Mouse (Mus musculus) left cerebral cortex, postnatal 36 days (tissue): Measurements from ENCODE around the gene Tmx4. TPM values are rescaled to one million over a fixed set of nuclear protein-coding genes. Genes with fewer than 3 reads are reported as not detected.
"Not testable (repeated sequence)": the region's sequence is repeated elsewhere in the genome, so short reads cannot be mapped to it uniquely, and the experiment has no call there.

ENCODE experiments used
- DNase-seq, 2 experiments: peaks; one replicate each; pipeline ENCODE4 v3.0.0; 2021 to 2022; ENCODE audit warnings: low spot score in 2 of 2, mixed read lengths in 1 of 2
- intact Hi-C: fragments of 180-260 bp; cut with DNase I; formaldehyde crosslinking; loops from one replicate; pipeline ENCODE4 v1.15.1; 2025
- total RNA-seq, 2 experiments: library from RNA; stranded (reverse); gene quantifications; 2 replicates each; pipeline ENCODE4 v1.2.3; 2021

The Tmx4 gene
- 100 to 1,000 TPM; 168 to 169 TPM for total RNA-seq

DNA sequence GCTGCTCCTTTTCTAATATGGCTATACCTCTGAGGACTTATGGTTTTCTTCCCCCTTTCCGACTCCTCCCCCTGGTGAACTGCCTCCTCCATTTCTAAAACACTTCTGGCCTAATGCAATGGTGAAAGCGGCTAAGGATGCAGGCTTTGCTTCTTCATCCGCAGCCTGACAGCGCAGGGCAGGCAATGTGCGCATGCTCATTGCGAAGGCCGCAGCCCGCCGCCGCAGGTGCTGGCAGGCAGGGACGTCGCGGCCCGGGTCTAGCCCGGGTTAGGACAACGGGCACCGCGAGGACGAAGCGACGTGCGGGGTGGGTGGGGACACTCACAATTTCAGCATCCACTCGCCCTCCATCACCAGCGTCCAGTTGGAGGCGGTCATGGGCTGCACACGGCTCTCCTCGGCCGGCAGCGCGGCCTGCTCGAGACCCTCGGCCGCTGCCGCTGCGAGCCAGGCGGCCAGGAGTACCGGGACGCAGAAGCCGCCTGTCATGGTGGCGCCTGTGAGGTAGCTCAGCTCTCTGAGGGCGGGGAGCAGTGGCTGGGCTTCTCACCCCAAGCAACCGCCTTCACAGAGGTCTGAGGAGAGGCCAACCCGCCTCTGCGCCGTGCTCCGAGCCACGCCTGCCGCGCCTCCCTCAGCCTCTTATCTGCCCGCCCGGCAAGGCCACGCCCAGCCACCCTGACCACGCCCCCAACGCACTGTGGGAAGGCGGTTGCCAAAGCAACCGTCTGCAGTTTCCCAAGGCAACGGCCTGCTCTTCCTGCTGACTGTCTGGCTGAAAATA lies at the start of gene Tmx4:
Gene Tmx4 (minus strand): TSS at position 632 of the 787 bp plus-strand sequence.
- intact Hi-C loops = no loop called here
- peak; percentile 97 to 98 for DNase-seq

DNA sequence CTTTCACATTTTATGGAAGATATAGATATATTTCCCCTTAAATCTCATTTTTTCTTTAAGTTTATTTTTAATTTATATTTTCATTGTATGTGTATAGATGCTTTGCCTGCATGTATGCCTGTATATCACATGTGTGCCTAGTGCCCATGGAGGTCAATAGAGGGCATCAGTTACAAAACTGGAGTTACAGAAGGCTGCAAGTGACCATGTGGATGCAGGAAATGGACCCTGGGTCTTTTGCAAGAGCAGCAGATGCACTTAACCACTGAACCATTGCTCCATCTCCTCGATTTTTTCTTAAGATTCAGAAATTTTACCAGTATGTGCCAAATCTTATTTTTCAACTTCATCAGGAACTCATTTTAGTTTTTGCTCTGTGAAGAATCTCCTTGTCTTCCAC lies 48.2 kb upstream of the Tmx4 start:
- intact Hi-C loops = no loop called here
- DNase-seq = no peak

DNA sequence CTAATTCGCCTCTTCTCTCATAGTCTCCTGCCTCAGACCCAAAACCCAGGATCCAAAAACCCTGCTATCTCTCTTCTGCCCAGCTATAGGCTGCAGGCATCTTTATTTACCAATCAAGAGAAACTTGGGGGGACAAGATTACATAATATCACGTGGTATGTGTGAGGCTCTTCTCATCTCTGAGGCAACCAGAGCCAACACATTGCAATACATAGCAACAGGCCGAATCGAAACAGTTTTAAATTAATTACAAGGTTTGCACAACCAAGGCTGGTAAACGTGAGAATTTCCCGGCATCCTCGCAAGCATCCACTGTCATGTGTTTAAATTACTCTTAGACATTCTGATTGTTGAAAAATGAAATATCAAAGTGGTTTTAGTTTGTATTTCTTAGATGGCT lies 47.1 kb upstream of the Tmx4 start:
- DNase-seq = no peak
- intact Hi-C loops = no loop called here

DNA sequence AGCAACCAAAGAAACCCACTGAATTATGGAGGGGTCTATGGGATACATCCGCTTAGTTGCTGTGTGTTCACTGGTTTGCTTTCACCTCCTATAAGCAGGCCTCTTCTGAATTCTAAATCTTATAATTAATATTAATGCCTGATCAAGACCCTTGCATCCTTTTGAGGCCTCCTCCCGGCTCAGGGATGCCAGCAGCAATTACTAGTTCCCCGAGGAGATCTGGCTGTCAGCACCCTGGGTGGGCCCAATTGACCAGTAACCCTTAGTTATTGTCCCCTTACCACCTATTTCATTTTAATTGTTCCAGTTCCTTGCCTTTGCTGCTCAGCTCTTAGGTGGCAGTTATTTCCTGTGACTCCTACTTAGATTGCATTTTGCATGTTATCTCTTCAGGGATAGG lies 38.4 kb upstream of the Tmx4 start:
- no peak for DNase-seq

DNA sequence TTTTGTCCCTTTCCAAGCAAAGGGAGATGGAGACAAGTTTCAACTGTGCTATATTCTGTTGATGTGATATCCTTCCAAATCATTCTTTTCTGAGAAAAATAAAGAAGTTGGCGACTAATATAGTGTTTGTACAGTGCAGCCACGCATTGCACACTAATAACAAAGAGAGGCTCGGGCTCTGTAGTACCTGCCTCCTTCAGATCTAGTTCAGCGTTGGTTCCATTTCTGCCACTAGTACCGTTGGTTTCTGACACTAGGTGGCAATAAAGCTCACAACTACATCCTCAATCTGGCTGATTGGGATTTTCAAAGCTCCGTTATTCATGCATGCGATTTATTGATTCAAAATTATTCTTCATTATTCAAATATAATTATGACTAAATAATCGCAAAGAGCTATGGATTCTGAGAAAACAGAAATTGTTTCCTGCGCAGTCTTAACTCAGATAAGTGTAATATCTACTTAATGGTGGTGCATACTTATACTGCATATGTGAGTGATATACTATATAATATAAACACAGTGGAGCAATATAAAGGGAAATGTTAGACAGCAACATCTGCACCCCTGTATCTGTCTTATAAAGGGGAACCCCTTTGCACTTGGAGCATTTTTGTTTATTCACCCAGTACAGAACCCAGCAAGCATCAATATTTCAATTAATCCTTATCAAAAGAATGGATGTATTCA lies 37.5 kb upstream of the Tmx4 start:
- intact Hi-C loops = loop anchor here (1.0 to 5.0 kb wide), 2 partner anchors 101 to 649 kb away; no protein-coding TSS in a partner anchor
- DNase-seq = peak in 1 of 2 experiments; percentile 32

More for the DNA sequence above, 38.4 kb upstream of the Tmx4 start:
- intact Hi-C loops = loop anchor here (5.0 kb wide), 1 partner anchor 100 kb away; no protein-coding TSS in a partner anchor

DNA sequence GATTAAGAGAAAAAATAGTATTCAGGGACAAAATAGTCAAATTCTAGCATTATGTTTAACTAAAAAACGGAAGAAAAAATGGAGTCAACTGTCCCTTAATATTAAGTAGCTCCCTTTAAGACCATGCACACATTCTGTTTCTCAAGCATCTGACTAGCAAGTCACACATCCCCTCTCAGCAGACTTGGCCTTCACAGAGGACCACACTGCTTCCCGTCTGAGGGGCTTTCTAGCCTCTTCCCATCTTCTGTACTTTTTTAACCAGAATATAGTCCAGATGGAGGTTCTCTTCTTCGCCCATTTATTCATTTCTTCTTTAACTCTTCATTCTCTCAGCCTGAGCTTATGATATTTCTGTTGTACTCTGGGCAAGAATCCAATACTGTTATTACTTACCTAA lies 35.6 kb upstream of the Tmx4 start:
- intact Hi-C loops = loop anchor here (10.0 kb wide), 1 partner anchor 125 kb away; the partner anchor contains the start of gene Hao1
- DNase-seq = no peak

DNA sequence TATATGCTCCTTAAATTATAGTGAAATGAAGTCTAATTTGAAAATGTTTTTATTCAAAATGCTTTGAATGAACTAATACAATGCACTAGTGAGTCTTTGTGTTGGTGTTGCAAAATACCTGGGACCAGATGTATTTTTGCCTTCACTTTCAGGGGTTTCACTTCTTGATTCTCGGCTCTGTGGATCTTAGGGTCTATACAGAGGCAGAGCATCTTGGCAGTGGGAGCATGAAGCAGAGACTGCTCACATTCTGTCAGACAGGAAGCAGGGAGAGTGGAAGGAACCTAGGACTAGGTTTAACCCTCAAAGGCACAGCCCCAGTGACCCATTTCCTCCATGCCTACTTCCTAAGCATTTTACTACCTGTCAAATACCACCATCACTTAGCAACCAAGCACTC lies 31.5 kb upstream of the Tmx4 start:
- intact Hi-C loops = loop anchor here (10.0 kb wide), 1 partner anchor 121 kb away; the partner anchor contains the start of gene Hao1
- DNase-seq = no peak

DNA sequence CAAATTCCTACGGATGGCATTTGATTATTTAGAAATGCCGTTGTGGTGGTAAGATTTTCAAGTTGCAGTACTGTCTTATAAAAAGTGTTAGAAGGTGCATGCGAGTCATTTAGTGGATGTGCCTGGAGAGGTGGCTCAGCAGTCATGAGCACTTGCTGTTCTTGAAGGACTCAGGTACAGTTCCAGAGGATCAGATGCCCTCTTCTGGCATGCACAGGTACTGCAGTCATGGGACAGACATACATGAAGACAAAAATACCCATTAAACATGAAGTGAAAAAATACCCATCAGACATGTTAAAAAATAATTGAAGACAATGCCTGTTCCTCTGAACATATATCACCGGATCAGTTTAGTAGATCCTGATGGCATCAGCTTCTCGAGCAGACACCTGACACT lies 29.7 kb upstream of the Tmx4 start:
- no peak for DNase-seq
- intact Hi-C loops = loop anchor here (10.0 kb wide), 1 partner anchor 119 kb away; the partner anchor contains the start of gene Hao1

DNA sequence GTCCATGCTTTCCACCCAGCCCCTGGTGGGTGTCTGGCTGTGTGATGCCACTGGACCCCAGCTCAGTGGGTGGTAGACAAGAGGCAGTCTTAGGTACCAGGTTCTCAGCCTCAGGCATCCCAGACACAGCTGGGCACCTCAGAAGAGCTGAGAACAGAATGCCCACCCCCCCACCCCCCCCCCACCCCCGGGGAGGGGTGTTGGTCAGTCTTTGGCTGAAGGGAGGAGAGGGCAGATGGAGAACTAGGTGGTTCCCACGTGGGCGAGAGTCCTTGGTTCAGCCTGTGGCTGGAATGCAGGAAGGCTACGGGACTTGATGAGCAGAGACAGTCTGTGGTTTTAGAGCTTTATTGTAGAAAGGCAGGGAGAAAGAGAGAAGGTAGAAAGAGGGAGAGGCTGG lies 12.5 kb upstream of the Tmx4 start:
- intact Hi-C loops = no loop called here
- no peak for DNase-seq

DNA sequence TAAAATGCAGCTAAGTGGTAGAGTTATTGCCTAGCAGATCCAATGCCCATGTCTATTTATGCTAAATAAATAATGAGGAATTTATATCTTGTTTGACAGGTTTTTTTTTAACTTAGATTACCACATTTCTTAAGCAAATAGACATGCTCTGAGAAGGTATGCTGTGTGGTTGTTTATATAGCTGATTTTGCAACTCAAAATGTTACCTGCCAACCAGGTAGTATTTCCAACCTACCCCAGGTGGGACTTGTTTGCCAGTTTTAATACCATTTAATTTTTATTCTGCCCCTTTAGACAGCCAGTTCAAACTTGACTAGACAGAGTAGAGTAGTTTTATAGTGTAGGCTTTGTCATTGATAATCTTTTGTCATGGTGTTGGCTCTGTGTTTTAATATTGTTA lies 10.7 kb upstream of the Tmx4 start:
- DNase-seq = no peak
- intact Hi-C loops = no loop called here

DNA sequence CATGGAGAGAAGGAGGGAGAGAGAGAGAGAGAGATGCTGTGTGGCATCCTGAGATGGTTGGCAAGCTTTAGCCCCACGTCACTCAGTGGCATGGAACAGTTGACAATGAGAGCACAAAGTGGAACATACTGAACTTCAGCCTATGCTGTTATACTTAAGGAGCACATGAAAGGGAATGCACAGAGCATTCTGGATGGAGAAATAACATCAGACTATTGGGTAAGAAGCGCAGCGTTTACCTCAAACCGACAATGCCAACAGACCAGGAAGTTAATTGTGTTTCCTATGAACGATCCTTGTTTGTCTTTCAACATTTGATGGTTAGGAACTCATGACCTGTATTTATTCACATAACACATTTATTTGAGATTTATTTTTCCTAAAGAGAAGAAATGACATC lies 8.8 kb upstream of the Tmx4 start:
- intact Hi-C loops = no loop called here
- no peak for DNase-seq

DNA sequence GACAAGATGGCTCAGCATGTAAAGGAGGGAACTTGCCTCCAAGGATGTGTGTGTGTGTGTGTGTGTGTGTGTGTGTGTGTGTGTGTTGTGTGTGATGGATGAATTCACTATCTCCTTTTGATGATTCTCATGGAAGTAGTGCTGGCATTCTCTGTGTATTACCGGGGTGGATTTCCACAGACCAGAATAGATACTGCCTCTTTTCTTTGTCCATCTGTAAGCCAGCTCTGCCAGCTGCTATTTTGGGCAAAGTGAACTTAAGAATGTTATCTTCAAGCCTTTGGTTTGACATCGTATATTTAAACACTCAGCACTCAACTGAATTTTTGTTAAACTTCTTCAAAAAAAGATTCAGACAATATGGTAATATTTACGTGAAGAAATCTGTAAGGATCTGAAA lies 5.1 kb upstream of the Tmx4 start:
- no peak for DNase-seq

DNA sequence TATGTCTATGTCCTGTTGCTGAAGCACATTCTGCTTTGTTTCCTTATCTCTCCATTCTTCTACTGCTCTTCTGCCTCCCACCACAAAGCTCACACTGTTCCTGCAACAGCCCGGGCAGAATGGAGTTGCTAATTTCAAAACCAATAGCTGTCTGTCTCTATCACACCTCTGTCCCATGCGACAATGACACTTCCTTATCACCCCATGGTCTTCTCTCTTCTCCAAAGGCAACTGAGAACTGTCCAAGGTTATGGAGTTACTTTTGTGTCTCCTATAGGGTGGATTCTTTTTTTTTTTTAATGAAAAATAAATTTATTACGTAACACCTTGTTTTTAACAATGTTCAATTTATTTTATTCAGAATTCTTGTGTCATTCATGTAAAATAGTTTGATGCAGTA lies 1.8 kb upstream of the Tmx4 start:
- intact Hi-C loops = no loop called here
- DNase-seq = no peak

More for the DNA sequence above, 5.1 kb upstream of the Tmx4 start:
- intact Hi-C loops = no loop called here

DNA sequence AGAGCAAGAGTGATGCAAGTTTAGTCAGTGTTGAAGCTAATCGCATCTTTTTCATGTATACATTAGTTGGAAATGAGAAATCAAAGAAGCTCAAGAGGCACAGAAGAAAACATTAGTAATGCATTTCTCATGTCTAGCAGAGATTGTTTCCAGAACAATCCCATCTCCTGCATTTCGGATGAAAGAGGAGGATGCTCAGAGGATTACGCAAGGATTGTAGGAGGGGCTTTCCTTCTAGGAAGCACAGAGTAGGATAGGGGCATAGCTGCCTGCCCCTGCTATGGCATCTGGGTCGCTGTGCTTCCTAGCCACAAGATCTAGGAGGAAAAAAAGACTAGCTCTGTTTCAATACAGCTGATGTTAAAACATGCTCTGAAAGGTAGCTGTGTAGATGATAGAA lies 1.2 kb upstream of the Tmx4 start:
- intact Hi-C loops = no loop called here
- DNase-seq = no peak

DNA sequence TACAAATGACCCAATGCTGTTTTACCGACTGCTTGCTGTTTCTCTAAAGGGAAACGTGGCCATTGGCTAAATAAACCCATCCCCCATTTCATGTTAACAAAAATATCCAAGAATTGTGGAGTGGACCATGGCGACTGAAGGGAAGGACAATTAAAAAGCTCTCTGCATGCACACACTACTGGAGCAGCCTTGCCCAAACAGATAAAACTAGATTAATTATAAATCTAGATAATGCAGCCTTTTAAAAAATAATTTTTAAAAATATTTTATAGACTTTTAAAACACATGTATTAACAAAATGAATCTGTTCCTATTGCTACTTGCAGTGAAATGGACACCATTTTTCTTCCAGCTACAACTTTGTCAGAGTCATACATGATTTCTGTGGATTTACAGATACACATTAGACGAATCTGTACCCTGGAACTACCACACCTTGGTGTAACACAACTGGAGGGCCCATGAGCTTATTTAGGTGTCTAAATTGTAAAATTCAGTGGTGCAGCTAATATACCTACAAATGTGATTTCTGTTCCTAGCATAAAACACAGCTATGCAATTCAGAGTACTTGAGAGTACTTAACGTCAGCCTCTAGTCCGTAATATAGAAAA lies 462 bp upstream of the Tmx4 start:
- intact Hi-C loops = no loop called here
- DNase-seq = no peak

DNA sequence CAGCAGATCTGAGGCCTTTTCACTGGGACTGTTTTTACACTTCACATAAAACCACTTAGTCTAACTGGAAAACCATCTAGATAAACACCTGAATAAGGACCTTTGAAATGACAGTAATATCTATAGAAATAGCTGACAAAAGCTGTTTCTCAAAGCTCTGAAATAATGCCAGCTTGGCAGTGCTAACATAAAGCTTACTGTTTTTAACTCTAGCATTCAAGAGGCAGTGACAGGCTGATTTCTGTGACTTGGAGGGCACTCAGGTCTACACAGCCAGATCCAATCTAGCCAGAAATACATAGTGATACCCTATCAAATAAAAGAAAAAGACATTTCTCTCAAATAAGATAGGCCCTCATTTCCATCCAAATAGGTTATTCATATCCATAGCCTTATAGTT lies 1.6 kb downstream of the Tmx4 start:
- intact Hi-C loops = no loop called here
- no peak for DNase-seq

DNA sequence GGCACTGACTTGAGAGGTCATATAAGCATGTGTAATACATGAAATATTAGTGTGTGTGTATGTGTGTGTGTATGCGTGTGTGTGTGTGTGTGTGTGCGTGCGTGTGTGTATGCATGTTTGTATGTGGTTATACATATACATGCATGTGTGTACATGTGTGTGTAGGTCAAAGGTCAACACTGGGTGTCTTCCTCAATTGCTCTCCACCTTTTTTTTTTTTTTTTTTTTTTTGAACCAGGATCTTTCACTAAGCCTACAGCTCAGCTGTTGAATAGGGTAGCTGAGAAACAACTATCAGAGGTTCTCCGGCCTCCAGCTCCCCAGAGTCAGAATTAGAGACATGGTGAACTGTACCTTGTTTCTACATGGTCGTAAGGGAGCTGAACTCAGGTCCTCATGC lies 2.6 kb downstream of the Tmx4 start:
- intact Hi-C loops = no loop called here
- DNase-seq = no peak

DNA sequence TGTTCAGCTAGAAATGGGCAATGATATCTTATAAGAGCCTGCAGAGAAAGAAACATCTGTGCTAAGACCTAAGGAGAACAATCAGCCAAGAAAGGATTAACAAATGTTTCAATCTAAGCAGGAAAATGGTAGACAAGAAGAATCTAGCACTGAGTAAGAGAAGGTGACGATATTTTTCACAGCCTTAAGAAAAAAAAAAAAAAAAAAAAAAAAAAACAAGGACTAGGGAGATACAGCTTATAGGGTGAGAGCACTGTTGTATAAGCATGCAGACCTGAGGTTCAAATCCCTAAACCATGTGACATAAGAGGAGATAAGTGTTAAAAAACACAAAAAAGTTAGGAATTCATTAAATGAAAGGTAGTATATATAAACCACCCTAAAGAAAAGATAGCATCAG lies 3.5 kb downstream of the Tmx4 start:
- DNase-seq = no peak
- intact Hi-C loops = no loop called here

DNA sequence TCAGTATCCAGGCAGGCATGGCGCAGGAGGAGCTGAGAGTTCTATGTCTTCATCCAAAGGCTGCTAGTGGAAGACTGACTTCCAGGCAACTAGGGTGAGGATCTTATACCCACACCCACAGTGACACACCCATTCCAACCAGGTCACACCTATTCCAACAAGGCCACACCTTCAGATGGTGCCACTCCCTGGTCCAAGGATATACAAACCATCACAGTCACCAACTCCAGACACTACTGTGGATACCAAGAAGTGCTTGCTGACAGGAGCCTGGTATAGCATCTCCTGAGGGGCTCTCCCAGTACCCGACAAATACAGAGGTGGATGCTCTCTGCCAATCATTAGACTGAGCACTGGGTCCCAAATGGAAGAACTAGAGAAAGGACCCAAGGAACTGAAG lies 15.4 kb downstream of the Tmx4 start:
- intact Hi-C loops = not testable (repeated sequence)

DNA sequence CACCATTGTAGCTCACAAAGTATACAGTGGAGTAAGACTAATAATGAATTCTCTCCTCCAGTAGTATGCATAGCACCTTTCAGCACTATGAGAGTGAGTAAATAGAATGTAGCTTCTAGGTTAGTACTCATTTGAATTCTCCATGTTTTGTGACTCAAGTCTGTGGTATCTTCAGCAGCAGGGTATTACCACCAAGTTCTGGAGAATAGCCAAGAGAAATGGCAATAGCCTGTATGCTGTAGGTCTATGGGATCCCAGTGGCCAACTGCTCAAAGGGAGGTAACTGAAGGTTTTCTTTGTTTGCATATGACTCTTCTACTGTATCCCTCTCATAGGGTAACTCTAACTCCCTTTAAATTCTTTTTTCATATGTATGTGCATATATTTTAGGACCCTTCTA lies 39.0 kb downstream of the Tmx4 start:
- intact Hi-C loops = no loop called here
- DNase-seq = no peak

More for the DNA sequence above, 15.4 kb downstream of the Tmx4 start:
- DNase-seq = not testable (repeated sequence)
